Mouse (Mus musculus) MEL (cell line): ENCODE results near the gene Prr5. TPM values are rescaled to one million over a fixed set of nuclear protein-coding genes. Genes with fewer than 3 reads are reported as not detected.

Source experiments
- DNase-seq: peaks from one replicate; pipeline ENCODE4 v3.0.0; 2011; ENCODE audit warnings: low read depth, low spot score
- H3K27ac ChIP-seq: 2 replicates; pipeline ENCODE4 v1.5.1; 2012; ENCODE audit warnings: low read depth, mild to moderate bottlenecking, control low read depth, low read length, moderate library complexity; ENCODE audit not compliant: control insufficient read depth
- H3K27me3 ChIP-seq, 2 experiments: fragments of 150-350 bp in 1 of 2; sonication (generic) in 1 of 2; 2 replicates each; pipeline ENCODE4 v1.6.1; 2012; ENCODE audit warnings: low read length in 2 of 2, mild to moderate bottlenecking in 2 of 2, improper control_type of control experiment in 1 of 2, moderate library complexity in 1 of 2; ENCODE audit not compliant: insufficient read depth in 2 of 2, control insufficient read depth in 1 of 2
- H3K36me3 ChIP-seq, 2 experiments: 2 replicates each; pipeline ENCODE4 v1.6.1; 2012 to 2014; ENCODE audit warnings: low read length in 2 of 2, improper control_type of control experiment in 1 of 2, inconsistent platforms in 1 of 2, mild to moderate bottlenecking in 1 of 2; ENCODE audit not compliant: insufficient read depth in 2 of 2, control insufficient read depth in 1 of 2
- H3K4me1 ChIP-seq, 2 experiments: fragments of 150-350 bp in 1 of 2; sonication (generic) in 1 of 2; 2 replicates each; pipeline ENCODE4 v1.6.1; 2012; ENCODE audit warnings: low read length in 2 of 2, improper control_type of control experiment in 1 of 2, mild to moderate bottlenecking in 1 of 2; ENCODE audit not compliant: insufficient read depth in 2 of 2, control insufficient read depth in 1 of 2
- H3K4me3 ChIP-seq, 2 experiments: fragments of 150-350 bp in 1 of 2; sonication (generic) in 1 of 2; 2 replicates each; pipeline ENCODE4 v1.5.1; 2012; ENCODE audit warnings: low read depth in 2 of 2, low read length in 2 of 2, mild to moderate bottlenecking in 2 of 2, moderate library complexity in 2 of 2, control low read depth in 1 of 2, improper control_type of control experiment in 1 of 2; ENCODE audit not compliant: control insufficient read depth in 1 of 2, insufficient read depth in 1 of 2
- H3K79me2 ChIP-seq: 2 replicates; pipeline ENCODE4 v1.6.1; 2012; ENCODE audit warnings: mild to moderate bottlenecking, low read length, moderate library complexity; ENCODE audit not compliant: control insufficient read depth, poor library complexity, insufficient read depth
- H3K9ac ChIP-seq: 2 replicates; pipeline ENCODE4 v1.6.1; 2012; ENCODE audit warnings: low read depth, mild to moderate bottlenecking, control low read depth, low read length, moderate library complexity; ENCODE audit not compliant: control insufficient read depth, poor library complexity, severe bottlenecking
- H3K9me3 ChIP-seq: fragments of 150-350 bp; sonication (generic); replicated peaks from 2 replicates; pipeline ENCODE4 v1.6.1; 2012; ENCODE audit warnings: mild to moderate bottlenecking, low read length, improper control_type of control experiment, moderate library complexity; ENCODE audit not compliant: insufficient read depth
- BHLHE40 ChIP-seq: IDR thresholded peaks from 2 replicates; pipeline ENCODE4 v1.6.1; 2012; ENCODE audit warnings: low read depth, mild to moderate bottlenecking, inconsistent platforms, low read length, improper control_type of control experiment, borderline replicate concordance
- CHD1 ChIP-seq: IDR thresholded peaks from 2 replicates; pipeline ENCODE4 v1.6.1; 2012; ENCODE audit warnings: low read depth, mild to moderate bottlenecking, inconsistent platforms, low read length, improper control_type of control experiment
- CHD2 ChIP-seq: IDR thresholded peaks from 2 replicates; pipeline ENCODE4 v1.6.1; 2011; ENCODE audit warnings: low read length, improper control_type of control experiment
- E2F4 ChIP-seq: IDR thresholded peaks from 2 replicates; pipeline ENCODE4 v1.6.1; 2011; ENCODE audit warnings: low read depth, low read length, improper control_type of control experiment, borderline replicate concordance
- EP300 ChIP-seq, 2 experiments: IDR thresholded peaks; 2 replicates each; pipeline ENCODE4 v1.6.1; 2011; ENCODE audit warnings: improper control_type of control experiment in 2 of 2, low read length in 2 of 2, low read depth in 1 of 2, mild to moderate bottlenecking in 1 of 2
- GABPA ChIP-seq: IDR thresholded peaks from 2 replicates; pipeline ENCODE4 v1.6.1; 2012; ENCODE audit warnings: low read depth, mild to moderate bottlenecking, inconsistent platforms, low read length, improper control_type of control experiment, moderate library complexity
- JUND ChIP-seq: IDR thresholded peaks from 2 replicates; pipeline ENCODE4 v1.6.1; 2011; ENCODE audit warnings: low read depth, mild to moderate bottlenecking, improper control_type of control experiment, low read length
- KAT2A ChIP-seq: conservative IDR thresholded peaks from 2 replicates; pipeline ENCODE4 v1.6.1; 2012; ENCODE audit warnings: low read depth, low read length, improper control_type of control experiment, inconsistent platforms
- MAFK ChIP-seq: IDR thresholded peaks from 2 replicates; pipeline ENCODE4 v1.6.1; 2011; ENCODE audit warnings: low read depth, mild to moderate bottlenecking, low read length, improper control_type of control experiment, borderline replicate concordance
- MAZ ChIP-seq: IDR thresholded peaks from 2 replicates; pipeline ENCODE4 v1.6.1; 2012; ENCODE audit warnings: low read depth, mild to moderate bottlenecking, inconsistent platforms, low read length, improper control_type of control experiment
- MXI1 ChIP-seq: IDR thresholded peaks from 2 replicates; pipeline ENCODE4 v1.6.1; 2011; ENCODE audit warnings: mild to moderate bottlenecking, low read depth, low read length, improper control_type of control experiment
- MYC ChIP-seq: IDR thresholded peaks from 2 replicates; pipeline ENCODE4 v1.6.1; 2011; ENCODE audit warnings: low read depth, mild to moderate bottlenecking, low read length, improper control_type of control experiment, moderate library complexity
- POLR2A ChIP-seq, 2 experiments: IDR thresholded peaks; 2 replicates each; pipeline ENCODE4 v1.6.1; 2011 to 2012; ENCODE audit warnings: low read length in 2 of 2, mild to moderate bottlenecking in 2 of 2, control low read depth in 1 of 2, improper control_type of control experiment in 1 of 2, low read depth in 1 of 2, moderate library complexity in 1 of 2; ENCODE audit not compliant: control insufficient read depth in 1 of 2, insufficient read depth in 1 of 2, poor library complexity in 1 of 2
- POLR2AphosphoS2 ChIP-seq: IDR thresholded peaks from 2 replicates; pipeline ENCODE4 v1.6.1; 2011; ENCODE audit warnings: low read length, improper control_type of control experiment
- RAD21 ChIP-seq: IDR thresholded peaks from 2 replicates; pipeline ENCODE4 v1.6.1; 2011; ENCODE audit warnings: mild to moderate bottlenecking, low read depth, low read length, improper control_type of control experiment
- SMC3 ChIP-seq: IDR thresholded peaks from 2 replicates; pipeline ENCODE4 v1.6.1; 2011; ENCODE audit warnings: low read depth, low read length, improper control_type of control experiment
- TAL1 ChIP-seq: IDR thresholded peaks from 2 replicates; pipeline ENCODE4 v1.6.1; 2012; ENCODE audit warnings: mild to moderate bottlenecking, inconsistent platforms, low read length, moderate library complexity, mixed read lengths
- UBTF ChIP-seq: IDR thresholded peaks from 2 replicates; pipeline ENCODE4 v1.6.1; 2012; ENCODE audit warnings: low read depth, mild to moderate bottlenecking, inconsistent platforms, low read length, improper control_type of control experiment, moderate library complexity, borderline replicate concordance; ENCODE audit not compliant: insufficient read depth
- ZMIZ1 ChIP-seq: IDR thresholded peaks from 2 replicates; pipeline ENCODE4 v1.6.1; 2012; ENCODE audit warnings: low read depth, mild to moderate bottlenecking, inconsistent platforms, low read length, improper control_type of control experiment, moderate library complexity
- polyA plus RNA-seq, 2 experiments: library from polyadenylated mRNA; stranded (reverse) in 1 of 2; unstranded in 1 of 2; fragments of >175 nt in 1 of 2; fragments of >200 nt in 1 of 2; gene quantifications; 2 replicates each; pipeline versions ENCODE4 v1.2.1 to v1.2.4; 2012; ENCODE audit warnings: low replicate concordance in 2 of 2, low read depth in 1 of 2; ENCODE audit not compliant: insufficient read length in 2 of 2, insufficient read depth in 1 of 2, missing spikeins in 1 of 2
- total RNA-seq: library from RNA; depleted of rRNA; stranded (reverse); fragments of 300-350 nt; gene quantifications from 2 replicates; pipeline ENCODE4 v1.2.3, GENCODE M21; 2012

Prr5 gene
- total and polyA plus RNA-seq, 3 experiments = not detected

- H3K9me3 ChIP-seq = no peaks in the 10 kb centered on the region
- no peaks in the 10 kb centered on the region for H3K27me3 ChIP-seq
These were observed 44.5 kb upstream of the Prr5 start for GRCm38 (mm10) chr15:84624870-84625269.

GRCm38 (mm10) chr15:84625712-84626414, 43.6 kb upstream of the Prr5 start:
- no peak overlapping the region for H3K9ac ChIP-seq
- no peaks in the 10 kb centered on the region for H3K27me3 ChIP-seq
- H3K36me3 ChIP-seq = no peaks in the 10 kb centered on the region
- DNase-seq = no peak
- no peak overlapping the region for H3K27ac ChIP-seq
- no peaks in the 10 kb centered on the region for H3K4me1 ChIP-seq
- H3K79me2 ChIP-seq = no peaks in the 10 kb centered on the region
- H3K4me3 ChIP-seq = no peak overlapping the region
- no peaks in the 10 kb centered on the region for H3K9me3 ChIP-seq
- TF ChIP-seq POLR2AphosphoS2 (no peak), BHLHE40 (no peak), POLR2A (IDR thresholded peaks at IDR 0.05; ENCODE audit: control insufficient read depth in 1 of 2, insufficient read depth in 1 of 2, low read depth in 1 of 2, low read length in 2 of 2, poor library complexity in 1 of 2) (no peak)

More at GRCm38 (mm10) chr15:84624870-84625269, 44.5 kb upstream of the Prr5 start:
- no peak overlapping the region for H3K9ac ChIP-seq
- no peaks in the 10 kb centered on the region for H3K4me1 ChIP-seq
- H3K79me2 ChIP-seq = no peaks in the 10 kb centered on the region
- H3K4me3 ChIP-seq = no peak overlapping the region
- TF ChIP-seq JUND (no peak), EP300 (IDR thresholded peaks at IDR 0.05; ENCODE audit: low read depth in 1 of 2, low read length in 2 of 2) (no peak), UBTF (no peak), KAT2A (no peak), CHD1 (no peak), MYC (no peak), POLR2AphosphoS2 (no peak), MAZ (no peak), ZMIZ1 (no peak), RAD21 (no peak), MAFK (no peak), SMC3 (no peak), CHD2 (no peak), TAL1 (no peak), MXI1 (no peak), E2F4 (no peak), GABPA (no peak)
- no peaks in the 10 kb centered on the region for H3K36me3 ChIP-seq
- DNase-seq = no peak
- H3K27ac ChIP-seq = no peak overlapping the region
